Comparison of ENCODE assay signal across 15 mouse cellular contexts in genomic region chr4:118331777-118332176, GRCm38 (mm10). TPM values are rescaled to one million over a fixed set of nuclear protein-coding genes. Genes with fewer than 3 reads are reported as not detected.
DNase-seq lines count a peak whose midpoint lies in the region; ATAC-seq and TF ChIP-seq lines count a peak whose summit lies in the region.
"Had no signal": no experiment of that assay in that cellular context is flagged by ENCODE, and none has a peak within 500 bp of the region (broad histone marks: within the 10 kb centered on the region; RNA-seq: fewer than 3 reads in every experiment).

No protein-coding gene starts in this region.

- no peaks in the 10 kb centered on the region for H3K36me3 ChIP-seq in intestine, embryonic 14.5 days (ENCODE audit: control insufficient read depth, insufficient read depth, low read length)
- H3K36me3 ChIP-seq in intestine, postnatal 0 days (ENCODE audit: control insufficient read depth, insufficient read depth) = no peaks in the 10 kb centered on the region
- no peaks in the 10 kb centered on the region for H3K36me3 ChIP-seq in stomach, embryonic 14.5 days (ENCODE audit: control insufficient read depth, insufficient read depth, low read length)
- H3K36me3 ChIP-seq: forebrain, embryonic 10.5 days had no signal

- 48% methylated on average over 4 of the region's 4 CpGs for WGBS in intestine, embryonic 14.5 days
- 41% methylated on average over 4 of the region's 4 CpGs for WGBS in intestine, postnatal 0 days
- 41% methylated on average over 4 of the region's 4 CpGs for WGBS in stomach, embryonic 14.5 days

- peak overlapping the region; percentile 69; the same call in 1 of the 2 replicates for H3K27ac ChIP-seq in intestine, embryonic 14.5 days (ENCODE audit: low read depth)
- H3K27ac ChIP-seq in intestine, postnatal 0 days (ENCODE audit: low read depth, low read length) = no peak overlapping the region
- H3K27ac ChIP-seq in stomach, embryonic 14.5 days (ENCODE audit: low read length) = 0 out of 2 replicates have a peak overlapping the region, but pooled peaks have one; percentile 15
- H3K27ac ChIP-seq: forebrain, embryonic 10.5 days; hindbrain, postnatal 0 days had no signal

- H3K9me3 ChIP-seq in intestine, embryonic 14.5 days (ENCODE audit: control insufficient read depth, low read length) = no peaks in the 10 kb centered on the region
- no peaks in the 10 kb centered on the region for H3K9me3 ChIP-seq in intestine, postnatal 0 days (ENCODE audit: control insufficient read depth)
- no peaks in the 10 kb centered on the region for H3K9me3 ChIP-seq in stomach, embryonic 14.5 days (ENCODE audit: control insufficient read depth, low read depth, low read length)
- H3K9me3 ChIP-seq: forebrain, embryonic 10.5 days had no signal

- no peak overlapping the region for H3K9ac ChIP-seq in intestine, embryonic 14.5 days (ENCODE audit: low read length)
- H3K9ac ChIP-seq in intestine, postnatal 0 days (ENCODE audit: low read depth, low read length) = no peak overlapping the region
- H3K9ac ChIP-seq in stomach, embryonic 14.5 days (replicated peaks; ENCODE audit: low read depth, low read length) = no peak overlapping the region

- no peak for TF ChIP-seq CTCF in intestine, postnatal 0 days (IDR thresholded peaks at IDR 0.05; ENCODE audit: low read depth)

- 0 out of 2 replicates have a peak, but pooled peaks cover 3% of the 10 kb centered on the region for H3K4me1 ChIP-seq in intestine, embryonic 14.5 days (replicated peaks; ENCODE audit: control insufficient read depth, insufficient read depth, low read length)
- no peaks in the 10 kb centered on the region for H3K4me1 ChIP-seq in intestine, postnatal 0 days (replicated peaks; ENCODE audit: control insufficient read depth, insufficient read depth, low read length)
- no peaks in the 10 kb centered on the region for H3K4me1 ChIP-seq in stomach, embryonic 14.5 days (ENCODE audit: control insufficient read depth, insufficient read depth, low read length)
- H3K4me1 ChIP-seq: forebrain, embryonic 10.5 days had no signal

- DNase-seq in intestine, embryonic 14.5 days (ENCODE audit: low spot score) = no peak
- peak; percentile 12 for DNase-seq in fibroblast of lung, adult 2 months (ENCODE audit: low read depth)
- DNase-seq in kidney, postnatal 25 days = peak; percentile 40 to 59
- no peak for DNase-seq in spleen, adult 18-20 months
- DNase-seq in right cerebral cortex, postnatal 10 days (ENCODE audit: low spot score in 2 of 2) = no peak
- DNase-seq: adrenal gland, postnatal 14 days; liver; thymus, postnatal 36 days had no signal

- H3K4me2 ChIP-seq in intestine, embryonic 14.5 days (ENCODE audit: low read length) = 0 out of 2 replicates have a peak overlapping the region, but pooled peaks have one; percentile 8
- no peak overlapping the region; the same call in 1 of the 2 replicates for H3K4me2 ChIP-seq in intestine, postnatal 0 days (replicated peaks; ENCODE audit: low read depth)
- H3K4me2 ChIP-seq in stomach, embryonic 14.5 days (replicated peaks; ENCODE audit: low read depth, low read length) = no peak overlapping the region

- H3K4me3 ChIP-seq in intestine, embryonic 14.5 days (ENCODE audit: low read depth, low read length) = no peak overlapping the region
- no peak overlapping the region for H3K4me3 ChIP-seq in intestine, postnatal 0 days (ENCODE audit: low read depth, low read length)
- H3K4me3 ChIP-seq in stomach, embryonic 14.5 days (ENCODE audit: low read depth, low read length) = no peak overlapping the region
- H3K4me3 ChIP-seq: forebrain, embryonic 10.5 days had no signal

- ATAC-seq in intestine, embryonic 14.5 days (replicated peaks; ENCODE audit: low FRiP score, low TSS enrichment, low read depth) = no peak
- no peak for ATAC-seq in intestine, postnatal 0 days
- no peak for ATAC-seq in stomach, embryonic 14.5 days (ENCODE audit: insufficient number of reproducible peaks, insufficient read depth, low FRiP score, low read depth)
- ATAC-seq in erythroid progenitor cell, adult 5-6 weeks (replicated peaks; ENCODE audit: low FRiP score, poor library complexity, severe bottlenecking) = no peak
- ATAC-seq: CD4-positive, CD25-positive, alpha-beta regulatory T cell, adult 4 months; hindbrain, postnatal 0 days had no signal

- H3K27me3 ChIP-seq in intestine, embryonic 14.5 days (replicated peaks; ENCODE audit: control insufficient read depth, insufficient read depth, low read length) = no peaks in the 10 kb centered on the region
- H3K27me3 ChIP-seq in intestine, postnatal 0 days (replicated peaks; ENCODE audit: control insufficient read depth, insufficient read depth, low read length) = no peaks in the 10 kb centered on the region
- no peaks in the 10 kb centered on the region for H3K27me3 ChIP-seq in stomach, embryonic 14.5 days (ENCODE audit: control insufficient read depth, insufficient read depth, low read length)

RNA-seq across cellular contexts. Expression of gene Ptprf, which starts 40.6 kb away (rescaled TPM):
- 69.1 and 73.6 TPM in 2 replicates for polyA plus RNA-seq in intestine, embryonic 14.5 days (2014; fragmentation: Nextera tagmentation; extraction: Ambion mirVana)
- 32.8 and 37.9 TPM in 2 replicates for polyA plus RNA-seq in intestine, postnatal 0 days (2015; fragmentation: Nextera tagmentation; extraction: Ambion mirVana)
- 79.8 and 84.0 TPM in 2 replicates for polyA plus RNA-seq in stomach, embryonic 14.5 days (2014; fragmentation: Nextera tagmentation; extraction: Ambion mirVana)
- total RNA-seq in erythroid progenitor cell, adult 5-6 weeks (2015; ENCODE audit: low replicate concordance) = 0.84 TPM in 1 of 2 replicates, not detected in the other
- total RNA-seq in erythroid progenitor cell, adult 5-6 weeks (2017; ENCODE audit: low replicate concordance) = 0.13 TPM in 1 of 2 replicates, not detected in the other
- total RNA-seq: megakaryocyte-erythroid progenitor cell, adult 5-6 weeks had no signal

Comparison
In these comparisons a context has a peak if more than half of its experiments do, and no peak if none do; other contexts are left out.
1. DNase-seq: peak in fibroblast of lung, adult 2 months (single experiment) and kidney, postnatal 25 days (2 of 2); none in intestine, embryonic 14.5 days (single experiment), spleen, adult 18-20 months (0 of 2) and right cerebral cortex, postnatal 10 days (0 of 2).